Mouse (Mus musculus): ENCODE results near the gene Atp1a4. TPM values are rescaled to one million over a fixed set of nuclear protein-coding genes. Genes with fewer than 3 reads are reported as not detected.

Atp1a4 gene
- polyA plus RNA-seq (2014; fragmentation: Illumina TruSeq; extraction: RNeasy Lipid Tissue Mini Kit (QIAGEN cat#74804); ENCODE audit: low replicate concordance) = not detected

DNA sequence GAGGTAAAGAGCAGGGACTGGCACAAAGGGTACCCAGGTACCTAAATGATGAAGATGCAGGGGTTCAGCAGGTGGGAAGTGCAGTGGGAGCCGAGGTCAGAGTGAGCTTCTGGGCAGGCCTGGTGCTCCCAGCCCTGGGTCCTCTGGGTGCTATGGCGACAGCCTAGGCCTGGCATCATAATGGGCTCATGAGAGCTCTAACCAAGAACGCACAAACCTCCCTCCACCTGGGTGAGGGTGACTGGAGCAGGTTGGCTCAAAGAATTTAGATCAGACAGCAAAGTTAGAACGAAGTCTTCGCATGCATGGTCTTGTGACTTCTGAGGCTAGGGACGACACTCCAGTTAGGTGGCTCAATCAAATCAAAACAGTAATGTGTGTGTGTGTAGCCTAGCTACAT lies at the start of gene Atp1a4:
Gene Atp1a4 (minus strand): TSS at position 101 of the 400 bp plus-strand sequence.

GRCm38 (mm10) chr1:172297611-172298537 lies 39.7 kb upstream of the Atp1a4 start, which contains the start of gene Atp1a2:
TSS of gene Atp1a2 (minus strand) at chr1:172298064.

DNA sequence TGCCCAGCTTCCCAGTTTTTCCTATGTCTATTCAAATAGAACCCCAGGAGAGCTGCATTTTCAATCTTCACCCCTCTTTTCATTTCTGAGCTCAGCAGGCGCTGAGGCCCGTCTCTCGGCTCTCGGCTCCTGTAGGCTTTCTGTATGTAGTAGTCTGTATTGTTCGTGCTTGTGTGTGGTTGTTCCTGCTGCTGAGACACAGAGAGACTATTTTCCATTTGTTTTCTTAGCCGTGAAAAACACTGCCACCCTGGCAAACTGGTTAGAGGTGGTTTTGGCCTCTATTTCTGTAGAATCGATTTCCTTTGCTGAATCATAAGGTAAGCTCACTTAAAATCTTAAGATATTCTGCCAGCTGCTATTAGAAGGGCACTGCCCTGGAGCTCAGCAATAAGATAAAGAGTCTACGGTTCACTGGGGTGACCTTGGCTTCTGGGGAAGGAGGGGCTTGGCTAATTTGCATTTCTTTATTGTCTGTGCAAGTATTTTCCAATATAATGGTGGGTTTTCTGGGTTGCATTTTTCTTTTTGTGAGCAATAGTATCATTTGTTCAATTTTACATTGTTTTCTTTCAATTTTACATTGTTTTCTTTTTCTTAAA lies 3.4 kb upstream of the Atp1a4 start, which contains the start of gene Igsf8:
Gene Igsf8 (plus strand): TSS at position 165 of the 602 bp plus-strand sequence.

GRCm38 (mm10) chr1:172219451-172220406 lies 38.5 kb downstream of the Atp1a4 start, which contains the start of gene Casq1:
TSS of gene Casq1 (minus strand) at chr1:172219868.

GRCm38 (mm10) chr1:172206141-172206917 lies 51.9 kb downstream of the Atp1a4 start, which contains the start of gene Pea15a:
TSS of gene Pea15a (minus strand) at chr1:172206804.

Other genes with a start within 250 kb of the Atp1a4 start
- gene Vangl2, start 230.0 kb downstream of the Atp1a4 start, polyA plus RNA-seq (2014; fragmentation: Illumina TruSeq; extraction: RNeasy Lipid Tissue Mini Kit (QIAGEN cat#74804); ENCODE audit: low replicate concordance) = 0.37 TPM
- gene Nhlh1, start 200.8 kb downstream of the Atp1a4 start, polyA plus RNA-seq (2014; fragmentation: Illumina TruSeq; extraction: RNeasy Lipid Tissue Mini Kit (QIAGEN cat#74804); ENCODE audit: low replicate concordance) = not detected
- 197 TPM for gene Copa, start 175.9 kb downstream of the Atp1a4 start, polyA plus RNA-seq (2014; fragmentation: Illumina TruSeq; extraction: RNeasy Lipid Tissue Mini Kit (QIAGEN cat#74804); ENCODE audit: low replicate concordance)
- 22.8 TPM for gene Ncstn, start 175.6 kb downstream of the Atp1a4 start, polyA plus RNA-seq (2014; fragmentation: Illumina TruSeq; extraction: RNeasy Lipid Tissue Mini Kit (QIAGEN cat#74804); ENCODE audit: low replicate concordance)
- gene Pex19, start 131.7 kb downstream of the Atp1a4 start, polyA plus RNA-seq (2014; fragmentation: Illumina TruSeq; extraction: RNeasy Lipid Tissue Mini Kit (QIAGEN cat#74804); ENCODE audit: low replicate concordance) = 61.3 TPM
- gene Dcaf8, start 110.3 kb downstream of the Atp1a4 start, polyA plus RNA-seq (2014; fragmentation: Illumina TruSeq; extraction: RNeasy Lipid Tissue Mini Kit (QIAGEN cat#74804); ENCODE audit: low replicate concordance) = 39.0 TPM
- gene Pea15a, start 51.6 kb downstream of the Atp1a4 start, polyA plus RNA-seq (2014; fragmentation: Illumina TruSeq; extraction: RNeasy Lipid Tissue Mini Kit (QIAGEN cat#74804); ENCODE audit: low replicate concordance) = 16.0 TPM
- not detected for gene Casq1, start 38.5 kb downstream of the Atp1a4 start, polyA plus RNA-seq (2014; fragmentation: Illumina TruSeq; extraction: RNeasy Lipid Tissue Mini Kit (QIAGEN cat#74804); ENCODE audit: low replicate concordance)
- 0.30 TPM for gene Igsf8, start 3.2 kb upstream of the Atp1a4 start, polyA plus RNA-seq (2014; fragmentation: Illumina TruSeq; extraction: RNeasy Lipid Tissue Mini Kit (QIAGEN cat#74804); ENCODE audit: low replicate concordance)
- gene Atp1a2, start 39.6 kb upstream of the Atp1a4 start, polyA plus RNA-seq (2014; fragmentation: Illumina TruSeq; extraction: RNeasy Lipid Tissue Mini Kit (QIAGEN cat#74804); ENCODE audit: low replicate concordance) = 3.0 TPM
- not detected for gene Kcnj9, start 70.9 kb upstream of the Atp1a4 start, polyA plus RNA-seq (2014; fragmentation: Illumina TruSeq; extraction: RNeasy Lipid Tissue Mini Kit (QIAGEN cat#74804); ENCODE audit: low replicate concordance)
- 3.3 TPM for gene Kcnj10, start 82.8 kb upstream of the Atp1a4 start, polyA plus RNA-seq (2014; fragmentation: Illumina TruSeq; extraction: RNeasy Lipid Tissue Mini Kit (QIAGEN cat#74804); ENCODE audit: low replicate concordance)
- gene Pigm, start 118.1 kb upstream of the Atp1a4 start, polyA plus RNA-seq (2014; fragmentation: Illumina TruSeq; extraction: RNeasy Lipid Tissue Mini Kit (QIAGEN cat#74804); ENCODE audit: low replicate concordance) = 25.7 TPM
- gene Slamf9, start 216.9 kb upstream of the Atp1a4 start, polyA plus RNA-seq (2014; fragmentation: Illumina TruSeq; extraction: RNeasy Lipid Tissue Mini Kit (QIAGEN cat#74804); ENCODE audit: low replicate concordance) = 0.67 TPM
- 3.3 TPM for gene Igsf9, start 223.4 kb upstream of the Atp1a4 start, polyA plus RNA-seq (2014; fragmentation: Illumina TruSeq; extraction: RNeasy Lipid Tissue Mini Kit (QIAGEN cat#74804); ENCODE audit: low replicate concordance)
- 38.2 TPM for gene Tagln2, start 241.6 kb upstream of the Atp1a4 start, polyA plus RNA-seq (2014; fragmentation: Illumina TruSeq; extraction: RNeasy Lipid Tissue Mini Kit (QIAGEN cat#74804); ENCODE audit: low replicate concordance)

All from small intestine, adult 10 weeks (tissue).